Mouse (Mus musculus): ENCODE data around the gene Prkd3. TPM values are rescaled to one million over a fixed set of nuclear protein-coding genes. Genes with fewer than 3 reads are reported as not detected.

Gene Prkd3
- 9.3 and 12.3 TPM in 2 replicates for polyA plus RNA-seq (2015; fragmentation: Nextera tagmentation; extraction: Ambion mirVana)

DNA sequence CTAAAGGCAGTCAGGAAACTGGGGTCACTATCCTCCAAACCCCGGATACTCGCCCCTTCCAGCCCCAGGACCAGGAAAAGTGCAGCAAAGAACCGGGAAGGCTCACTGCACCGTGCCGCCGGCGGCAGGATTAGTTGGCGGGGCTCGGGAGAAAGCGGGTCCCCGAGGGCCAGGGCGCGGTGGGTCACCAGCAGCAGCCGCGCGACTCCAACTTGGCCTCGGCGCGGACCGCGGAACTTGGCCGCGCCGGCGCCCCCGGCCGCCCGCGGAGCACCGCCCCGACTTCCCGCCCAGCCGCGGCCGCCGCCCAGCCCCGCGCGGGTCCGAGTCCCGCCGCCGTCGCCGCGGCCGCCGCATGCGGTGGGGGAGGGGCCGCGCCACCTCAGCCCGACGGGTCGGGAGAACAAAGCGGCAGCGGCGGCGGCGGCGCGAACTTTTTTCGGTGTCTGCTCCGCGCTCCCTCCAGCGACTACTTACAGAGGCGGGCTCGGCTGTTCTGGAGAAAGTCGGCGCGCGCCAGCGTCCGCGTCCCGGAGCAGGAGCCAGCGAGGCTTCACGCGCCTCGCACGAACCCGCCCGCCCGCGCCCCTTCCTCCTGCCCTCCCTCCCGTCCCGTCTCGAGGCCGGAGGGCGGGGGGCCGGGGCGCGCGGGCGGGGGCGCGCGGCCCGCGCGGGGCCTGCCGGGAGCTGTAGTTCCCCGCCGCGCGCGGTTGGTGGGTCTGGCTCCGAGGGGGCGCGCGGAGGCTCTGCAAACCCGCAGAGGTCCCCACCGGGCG lies at the start of gene Prkd3:
Gene Prkd3 (minus strand): TSS at position 609 of the 776 bp plus-strand sequence.

DNA sequence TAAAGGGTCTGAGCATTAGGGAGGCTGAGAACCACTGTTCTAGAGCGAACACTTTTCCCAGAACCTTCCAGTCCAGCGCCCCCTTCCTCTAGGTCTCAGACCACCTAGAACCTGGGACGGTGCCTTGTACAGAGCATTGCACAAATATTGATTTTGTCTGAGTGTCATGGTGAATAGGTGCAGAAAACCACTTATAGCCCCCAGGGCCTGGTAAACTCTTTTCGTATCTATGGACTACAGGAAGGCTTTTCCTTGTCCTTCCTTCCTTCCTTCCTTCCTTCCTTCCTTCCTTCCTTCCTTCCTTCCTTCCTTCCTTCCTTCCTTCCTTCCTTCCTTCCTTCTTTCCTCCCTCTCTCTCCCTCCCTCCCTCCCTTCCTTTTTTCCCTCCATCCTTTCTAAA lies 31.0 kb upstream of the Prkd3 start, which contains the start of gene Qpct:
Gene Qpct (plus strand): TSS at position 301 of the 400 bp plus-strand sequence.

DNA sequence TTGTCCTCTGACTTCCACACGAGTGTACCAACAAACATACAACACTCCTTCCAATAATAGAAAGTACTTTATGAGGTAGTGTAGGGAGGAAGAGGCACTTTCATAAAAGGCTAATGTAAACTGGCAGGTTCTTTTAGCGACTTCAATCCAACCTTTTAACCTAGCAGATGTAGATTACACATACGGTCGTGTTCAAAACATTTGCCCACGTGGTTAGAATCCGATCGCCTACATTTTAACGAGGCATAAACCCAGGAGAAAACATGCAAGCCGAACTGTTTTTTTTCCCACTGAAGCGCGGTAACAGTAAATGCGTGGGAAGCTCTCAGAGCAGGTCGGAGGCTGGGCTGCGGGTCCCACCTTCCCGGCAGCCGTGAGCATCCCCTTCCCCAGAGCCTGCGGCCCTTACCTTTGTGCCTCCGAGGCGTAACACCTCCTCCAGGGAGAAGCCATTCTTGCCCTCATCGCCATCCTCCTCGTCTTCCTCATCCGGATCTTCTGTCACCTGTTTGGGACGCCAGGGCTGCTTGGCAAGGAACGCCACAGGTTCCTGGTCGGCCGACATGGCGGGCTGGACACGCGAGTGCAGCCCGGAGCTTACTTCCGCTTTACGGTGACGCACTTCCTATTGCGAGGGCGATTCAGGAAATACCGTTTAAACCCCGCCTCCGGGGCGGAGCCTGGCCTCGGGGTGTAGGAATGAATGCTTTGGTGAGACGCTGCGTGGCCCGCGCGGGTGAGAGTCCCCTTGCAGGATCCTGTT lies 84.0 kb downstream of the Prkd3 start, which contains the start of the genes Cebpz and Ndufaf7:
Gene Cebpz (minus strand): TSS at position 601 of the 763 bp plus-strand sequence.
Gene Ndufaf7 (plus strand): TSS at position 671 of the 763 bp plus-strand sequence.

DNA sequence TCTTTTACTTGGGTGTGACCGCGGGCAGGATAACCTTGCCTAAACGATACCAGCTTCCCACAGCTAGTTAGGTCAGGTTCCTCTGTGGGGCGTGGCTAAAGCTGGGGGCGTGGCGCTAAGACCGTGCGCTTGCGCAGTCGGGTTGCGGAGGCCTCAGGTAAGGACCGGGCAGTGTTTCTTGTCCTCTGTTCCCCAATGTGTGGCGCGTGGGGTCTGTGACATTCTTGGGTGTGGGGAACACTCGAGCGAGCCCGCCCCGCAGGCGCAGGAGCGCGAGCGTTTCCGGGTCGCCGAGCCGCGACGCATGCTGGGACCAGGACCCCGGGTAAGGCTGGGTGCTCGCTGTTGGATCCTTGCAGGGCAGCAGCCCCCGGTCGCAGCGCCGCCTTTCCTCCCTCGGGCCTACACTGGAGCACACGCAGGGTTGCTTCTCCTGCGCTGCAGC lies 104.2 kb downstream of the Prkd3 start, which contains the start of gene Cebpzos:
Gene Cebpzos (plus strand): TSS at position 132 of the 445 bp plus-strand sequence.

DNA sequence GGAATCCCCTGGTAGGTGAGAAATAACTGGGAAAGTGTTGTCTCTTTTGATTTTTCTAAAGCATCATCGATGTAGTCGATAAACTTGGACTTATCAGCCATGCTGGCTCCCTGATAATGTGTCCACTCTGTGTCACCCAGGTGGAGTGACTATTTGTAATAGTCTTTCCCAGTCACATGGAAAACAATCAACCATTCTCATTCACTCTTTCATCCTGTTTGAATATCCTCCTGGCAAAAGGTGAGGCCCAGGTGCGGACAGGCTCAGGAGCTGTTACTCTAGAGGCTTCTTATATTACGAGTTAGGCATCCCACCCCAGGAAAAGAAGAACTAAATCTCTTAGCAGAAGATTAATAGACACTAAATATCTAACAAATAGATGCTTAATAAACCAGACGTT lies 113.7 kb downstream of the Prkd3 start, which contains the start of gene Sult6b1:
Gene Sult6b1 (minus strand): TSS at position 101 of the 400 bp plus-strand sequence.

Other genes starting within 250 kb of the Prkd3 start
- gene Heatr5b, start 185.5 kb downstream of the Prkd3 start, polyA plus RNA-seq (2015; fragmentation: Nextera tagmentation; extraction: Ambion mirVana): 3.8 TPM in 2 replicates
- gene Gpatch11, start 185.2 kb downstream of the Prkd3 start, polyA plus RNA-seq (2015; fragmentation: Nextera tagmentation; extraction: Ambion mirVana): 25.7 and 28.7 TPM in 2 replicates
- gene Eif2ak2, start 138.2 kb downstream of the Prkd3 start, polyA plus RNA-seq (2015; fragmentation: Nextera tagmentation; extraction: Ambion mirVana): 18.3 and 22.7 TPM in 2 replicates
- gene Sult6b1, start 113.8 kb downstream of the Prkd3 start, polyA plus RNA-seq (2015; fragmentation: Nextera tagmentation; extraction: Ambion mirVana): 0.17 and 0.53 TPM in 2 replicates
- gene Cebpzos, start 104.3 kb downstream of the Prkd3 start, polyA plus RNA-seq (2015; fragmentation: Nextera tagmentation; extraction: Ambion mirVana): 57.0 and 58.1 TPM in 2 replicates
- gene Cebpz, start 83.8 kb downstream of the Prkd3 start, polyA plus RNA-seq (2015; fragmentation: Nextera tagmentation; extraction: Ambion mirVana): 51.9 and 53.6 TPM in 2 replicates
- 27.4 and 29.3 TPM in 2 replicates for gene Ndufaf7, start 83.7 kb downstream of the Prkd3 start, polyA plus RNA-seq (2015; fragmentation: Nextera tagmentation; extraction: Ambion mirVana)
- 2.8 and 3.6 TPM in 2 replicates for gene Qpct, start 31.1 kb upstream of the Prkd3 start, polyA plus RNA-seq (2015; fragmentation: Nextera tagmentation; extraction: Ambion mirVana)

Data from spleen, postnatal 0 days (tissue).